Mouse (Mus musculus): Measurements from ENCODE around the gene Ackr3. TPM values are rescaled to one million over a fixed set of nuclear protein-coding genes. Genes with fewer than 3 reads are reported as not detected.
A peak's percentile ranks its signal among the peaks of the same experiment; 100 is the strongest.

Ackr3 gene
- polyA plus RNA-seq, 1 experiment = 84.8 TPM

- 68% methylated on average over 6 of the region's 6 CpGs for WGBS
- peak overlapping the region; percentile 33 for H3K27ac ChIP-seq (ENCODE audit: insufficient read depth, low read length)
- H3K4me3 ChIP-seq (ENCODE audit: extremely low read depth, insufficient read depth, insufficient read length) = peak overlapping the region; percentile 1; the same call in 1 of the 2 replicates
- no peaks in the 10 kb centered on the region; the same call in 1 of the 2 replicates for H3K4me1 ChIP-seq (ENCODE audit: control insufficient read depth, insufficient read depth, insufficient read length)
- no peaks in the 10 kb centered on the region for H3K27me3 ChIP-seq (ENCODE audit: control insufficient read depth, insufficient read depth, low read length)
- TF ChIP-seq POLR2A (IDR thresholded peaks at IDR 0.05; ENCODE audit: low read depth, low read length) (no peak), CTCF (IDR thresholded peaks at IDR 0.05; ENCODE audit: extremely low read depth, insufficient read depth, insufficient read length, insufficient replicate concordance) (no peak)
- no peaks in the 10 kb centered on the region for H3K36me3 ChIP-seq (ENCODE audit: control insufficient read depth, insufficient read depth, low read length)
- no peak for DNase-seq (ENCODE audit: low read depth in 1 of 2, low spot score in 2 of 2)
Measured at GRCm38 (mm10) chr1:90207739-90208502, 4.1 kb downstream of the Ackr3 start.

DNA sequence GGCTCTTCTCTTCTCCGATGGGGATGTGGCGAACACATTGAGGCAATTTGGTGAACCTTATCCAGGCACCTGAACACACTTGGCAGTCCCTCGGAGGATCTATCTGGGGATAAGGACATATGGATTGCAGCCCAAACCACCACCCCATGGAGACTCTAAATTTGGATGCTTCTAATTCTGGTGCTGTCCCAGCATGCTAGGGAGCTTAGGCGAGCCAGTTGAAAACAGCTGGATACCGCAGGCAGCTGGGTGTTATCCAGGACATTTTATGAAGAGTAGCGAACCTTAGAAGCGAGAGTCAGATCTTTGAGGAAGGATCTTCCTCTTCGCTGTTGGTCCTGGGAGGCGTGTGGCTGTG is 4.7 kb downstream of the Ackr3 start:
- no peaks in the 10 kb centered on the region for H3K36me3 ChIP-seq (ENCODE audit: control insufficient read depth, insufficient read depth, low read length)
- no peak overlapping the region for H3K27ac ChIP-seq (ENCODE audit: insufficient read depth, low read length)
- H3K27me3 ChIP-seq (ENCODE audit: control insufficient read depth, insufficient read depth, low read length) = no peaks in the 10 kb centered on the region
- WGBS = 88% methylated on average over 9 of the region's 9 CpGs
- TF ChIP-seq CTCF (IDR thresholded peaks at IDR 0.05; ENCODE audit: extremely low read depth, insufficient read depth, insufficient read length, insufficient replicate concordance) (no peak), POLR2A (IDR thresholded peaks at IDR 0.05; ENCODE audit: low read depth, low read length) (no peak)
- H3K4me3 ChIP-seq (ENCODE audit: extremely low read depth, insufficient read depth, insufficient read length) = peak overlapping the region; percentile 1; the same call in 1 of the 2 replicates
- no peak for DNase-seq (ENCODE audit: low read depth in 1 of 2, low spot score in 2 of 2)
- H3K4me1 ChIP-seq (ENCODE audit: control insufficient read depth, insufficient read depth, insufficient read length) = no peaks in the 10 kb centered on the region; the same call in 1 of the 2 replicates

DNA sequence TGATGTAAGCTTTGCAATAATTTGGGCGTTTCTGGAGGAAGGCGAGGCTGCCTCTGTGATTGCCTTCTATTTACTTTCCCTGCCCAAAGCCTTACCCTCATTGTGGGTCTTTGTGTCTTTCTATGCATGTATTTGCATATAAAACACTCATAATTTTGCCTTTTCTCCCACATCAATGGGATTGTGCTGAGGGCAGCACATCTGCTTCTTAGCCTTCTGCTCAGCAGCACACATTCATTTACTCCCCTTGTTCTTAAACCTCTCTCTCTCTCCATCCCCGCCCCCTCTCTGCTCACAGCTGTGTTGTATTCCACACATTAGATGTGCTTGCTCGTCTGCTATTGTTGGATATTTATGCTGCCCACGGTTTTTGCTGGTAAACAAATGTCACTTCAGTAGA is 5.3 kb downstream of the Ackr3 start:
- no peaks in the 10 kb centered on the region; the same call in 1 of the 2 replicates for H3K4me1 ChIP-seq (ENCODE audit: control insufficient read depth, insufficient read depth, insufficient read length)
- TF ChIP-seq POLR2A (IDR thresholded peaks at IDR 0.05; ENCODE audit: low read depth, low read length) (no peak), CTCF (IDR thresholded peaks at IDR 0.05; ENCODE audit: extremely low read depth, insufficient read depth, insufficient read length, insufficient replicate concordance) (no peak)
- no peak overlapping the region for H3K4me3 ChIP-seq (ENCODE audit: extremely low read depth, insufficient read depth, insufficient read length)
- no peak overlapping the region for H3K27ac ChIP-seq (ENCODE audit: insufficient read depth, low read length)
- H3K36me3 ChIP-seq (ENCODE audit: control insufficient read depth, insufficient read depth, low read length) = no peaks in the 10 kb centered on the region
- no peak for DNase-seq (ENCODE audit: low read depth in 1 of 2, low spot score in 2 of 2)
- no peaks in the 10 kb centered on the region for H3K27me3 ChIP-seq (ENCODE audit: control insufficient read depth, insufficient read depth, low read length)
- WGBS = 74% methylated on average over 5 of the region's 5 CpGs

GRCm38 (mm10) chr1:90209741-90210140 is 6.0 kb downstream of the Ackr3 start:
- Histone ChIP-seq H3K27me3 (ENCODE audit: control insufficient read depth, insufficient read depth, low read length) (no peaks in the 10 kb centered on the region), H3K27ac (ENCODE audit: insufficient read depth, low read length) (no peak overlapping the region), H3K36me3 (ENCODE audit: control insufficient read depth, insufficient read depth, low read length) (no peaks in the 10 kb centered on the region), H3K4me1 (ENCODE audit: control insufficient read depth, insufficient read depth, insufficient read length) (no peaks in the 10 kb centered on the region; the same call in 1 of the 2 replicates), H3K4me3 (ENCODE audit: extremely low read depth, insufficient read depth, insufficient read length) (no peak overlapping the region)
- DNase-seq (ENCODE audit: low read depth in 1 of 2, low spot score in 2 of 2) = no peak
- TF ChIP-seq POLR2A (IDR thresholded peaks at IDR 0.05; ENCODE audit: low read depth, low read length) = no peak
- no peak for TF ChIP-seq CTCF (IDR thresholded peaks at IDR 0.05; ENCODE audit: extremely low read depth, insufficient read depth, insufficient read length, insufficient replicate concordance)
- 43% methylated on average over 2 of the region's 2 CpGs for WGBS

- no peak overlapping the region for H3K4me3 ChIP-seq (ENCODE audit: extremely low read depth, insufficient read depth, insufficient read length)
- TF ChIP-seq POLR2A (IDR thresholded peaks at IDR 0.05; ENCODE audit: low read depth, low read length) = no peak
- no peak for TF ChIP-seq CTCF (IDR thresholded peaks at IDR 0.05; ENCODE audit: extremely low read depth, insufficient read depth, insufficient read length, insufficient replicate concordance)
- H3K27ac ChIP-seq (ENCODE audit: insufficient read depth, low read length) = no peak overlapping the region
- no peaks in the 10 kb centered on the region for H3K27me3 ChIP-seq (ENCODE audit: control insufficient read depth, insufficient read depth, low read length)
- no peak for DNase-seq (ENCODE audit: low read depth in 1 of 2, low spot score in 2 of 2)
- H3K36me3 ChIP-seq (ENCODE audit: control insufficient read depth, insufficient read depth, low read length) = no peaks in the 10 kb centered on the region
- H3K4me1 ChIP-seq (ENCODE audit: control insufficient read depth, insufficient read depth, insufficient read length) = no peaks in the 10 kb centered on the region; the same call in none of the 2 replicates
- WGBS = 85% methylated on average over 6 of the region's 6 CpGs
Measured at GRCm38 (mm10) chr1:90210346-90210745, 6.6 kb downstream of the Ackr3 start.

- no peak overlapping the region for H3K27ac ChIP-seq (ENCODE audit: insufficient read depth, low read length)
Measured at GRCm38 (mm10) chr1:90210761-90211160, 7.0 kb downstream of the Ackr3 start.

DNA sequence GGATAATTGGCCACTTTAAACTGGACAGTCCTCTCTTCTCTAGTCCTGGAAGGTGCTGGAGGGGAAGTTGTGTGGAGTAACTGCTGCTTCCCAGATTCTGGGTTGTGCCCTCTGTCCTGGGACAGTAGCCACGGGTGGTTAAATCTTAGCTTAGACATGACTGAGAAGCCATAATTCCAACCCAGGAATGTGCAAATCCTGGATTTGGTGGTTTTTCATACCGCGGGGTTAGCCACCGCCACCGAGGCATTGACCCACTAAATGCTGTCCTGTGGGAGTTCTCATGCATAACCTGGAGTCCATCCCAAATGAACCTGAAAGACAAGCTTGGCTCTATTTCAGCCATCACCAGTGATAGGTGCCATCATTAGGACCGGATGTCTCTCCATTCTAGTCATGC is 8.6 kb downstream of the Ackr3 start:
- no peaks in the 10 kb centered on the region for H3K36me3 ChIP-seq (ENCODE audit: control insufficient read depth, insufficient read depth, low read length)
- no peak for DNase-seq (ENCODE audit: low read depth in 1 of 2, low spot score in 2 of 2)
- no peak overlapping the region for H3K27ac ChIP-seq (ENCODE audit: insufficient read depth, low read length)
- TF ChIP-seq POLR2A (IDR thresholded peaks at IDR 0.05; ENCODE audit: low read depth, low read length) (no peak), CTCF (IDR thresholded peaks at IDR 0.05; ENCODE audit: extremely low read depth, insufficient read depth, insufficient read length, insufficient replicate concordance) (no peak)
- H3K4me1 ChIP-seq (ENCODE audit: control insufficient read depth, insufficient read depth, insufficient read length) = peaks cover 2% of the 10 kb centered on the region
- no peaks in the 10 kb centered on the region for H3K27me3 ChIP-seq (ENCODE audit: control insufficient read depth, insufficient read depth, low read length)
- WGBS = 91% methylated on average over 6 of the region's 6 CpGs
- H3K4me3 ChIP-seq (ENCODE audit: extremely low read depth, insufficient read depth, insufficient read length) = no peak overlapping the region

More at GRCm38 (mm10) chr1:90210761-90211160, 7.0 kb downstream of the Ackr3 start:
- no peaks in the 10 kb centered on the region; the same call in none of the 2 replicates for H3K4me1 ChIP-seq (ENCODE audit: control insufficient read depth, insufficient read depth, insufficient read length)
- H3K4me3 ChIP-seq (ENCODE audit: extremely low read depth, insufficient read depth, insufficient read length) = no peak overlapping the region
- no peaks in the 10 kb centered on the region for H3K27me3 ChIP-seq (ENCODE audit: control insufficient read depth, insufficient read depth, low read length)
- TF ChIP-seq POLR2A (IDR thresholded peaks at IDR 0.05; ENCODE audit: low read depth, low read length) (no peak), CTCF (IDR thresholded peaks at IDR 0.05; ENCODE audit: extremely low read depth, insufficient read depth, insufficient read length, insufficient replicate concordance) (no peak)
- H3K36me3 ChIP-seq (ENCODE audit: control insufficient read depth, insufficient read depth, low read length) = no peaks in the 10 kb centered on the region
- no peak for DNase-seq (ENCODE audit: low read depth in 1 of 2, low spot score in 2 of 2)
- WGBS = 75% methylated on average over 4 of the region's 4 CpGs
